Mouse (Mus musculus) layer of hippocampus, postnatal 14 days (tissue): ENCODE results near the gene Cdt1. TPM values are rescaled to one million over a fixed set of nuclear protein-coding genes. Genes with fewer than 3 reads are reported as not detected.
A peak's percentile ranks its signal among the peaks of the same experiment; 100 is the strongest.

Source experiments
- DNase-seq, 2 experiments: peaks; one replicate each; pipeline ENCODE4 v3.0.0; 2021 to 2022; ENCODE audit warnings: low spot score in 2 of 2, mixed read lengths in 1 of 2
- total RNA-seq, 2 experiments: library from RNA; stranded (reverse); gene quantifications; 2 replicates each; pipeline ENCODE4 v1.2.3; 2021

Gene Cdt1
- total RNA-seq, 2 experiments from 2014 or later: 2.0 to 2.9 TPM

DNA sequence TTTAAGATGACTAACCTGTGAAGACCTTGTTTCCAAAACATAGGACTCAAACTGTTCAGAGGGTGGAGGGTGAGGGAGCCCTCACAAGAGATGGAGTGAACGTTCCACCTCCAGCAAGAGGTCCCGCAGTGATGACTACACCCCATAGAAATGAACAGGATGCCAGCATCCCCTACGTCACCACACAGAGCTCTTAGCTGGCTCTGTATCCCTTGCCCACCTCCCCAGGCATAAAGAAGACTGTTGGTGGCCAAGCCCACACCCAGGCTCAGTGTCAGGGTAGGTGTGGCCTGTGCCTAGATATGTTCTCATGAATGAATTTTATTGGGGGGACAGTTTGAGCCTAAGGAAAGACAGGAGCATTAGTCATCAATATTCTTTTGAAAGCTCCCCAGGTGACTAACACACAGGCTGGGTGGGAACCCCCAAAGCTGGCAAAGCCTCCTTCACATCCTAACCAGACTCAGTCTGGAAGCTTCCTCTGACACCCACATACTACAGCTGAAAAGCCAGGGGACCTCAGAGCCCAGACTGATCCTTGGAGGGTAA is 18.9 kb upstream of the Cdt1 start:
- no peak for DNase-seq

DNA sequence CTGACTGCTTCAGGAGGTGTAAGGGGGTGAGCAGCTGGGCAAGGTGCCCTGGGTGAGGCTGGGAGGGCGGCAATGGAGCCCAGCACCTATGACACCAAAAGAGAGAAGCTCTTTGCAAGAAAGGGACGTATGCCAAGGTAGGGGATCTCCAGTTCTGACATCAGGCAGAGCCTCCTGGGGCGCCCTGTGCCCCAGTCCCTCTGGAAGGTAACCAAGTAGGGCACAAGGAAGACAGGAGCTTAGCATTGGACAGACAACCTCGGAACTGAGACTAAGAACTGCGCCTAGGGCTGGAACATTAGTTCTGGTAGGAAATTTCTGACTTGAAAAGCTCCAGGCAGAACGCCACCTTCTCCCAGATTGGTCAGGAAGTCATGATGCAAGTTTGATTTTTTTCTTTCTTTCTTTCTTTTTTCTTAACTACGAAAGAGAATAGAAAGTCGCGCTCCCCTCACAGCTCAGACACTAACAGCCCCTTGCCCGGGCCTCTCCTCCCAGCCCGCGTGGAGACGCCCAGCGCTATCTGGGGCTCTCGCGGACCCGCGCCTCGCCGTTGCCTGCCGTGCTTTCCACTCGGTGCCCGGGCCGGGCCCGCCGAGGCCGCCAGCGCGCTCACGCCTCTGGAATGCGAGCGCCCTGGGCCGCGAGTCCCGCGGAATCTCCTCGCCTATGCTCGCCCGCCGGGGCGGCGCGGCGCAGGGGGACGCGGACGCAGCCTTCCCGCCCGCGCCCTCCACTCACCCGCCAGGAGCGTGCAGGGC is 17.4 kb upstream of the Cdt1 start:
- no peak for DNase-seq

GRCm38 (mm10) chr8:122550995-122551264 is 16.9 kb upstream of the Cdt1 start:
- DNase-seq: no peak

- peak; percentile 82 to 85 for DNase-seq
Observed at GRCm38 (mm10) chr8:122551265-122552051, 16.4 kb upstream of the Cdt1 start, which contains the start of gene Piezo1. Gene Piezo1 (minus strand): TSS chr8:122551329.

DNA sequence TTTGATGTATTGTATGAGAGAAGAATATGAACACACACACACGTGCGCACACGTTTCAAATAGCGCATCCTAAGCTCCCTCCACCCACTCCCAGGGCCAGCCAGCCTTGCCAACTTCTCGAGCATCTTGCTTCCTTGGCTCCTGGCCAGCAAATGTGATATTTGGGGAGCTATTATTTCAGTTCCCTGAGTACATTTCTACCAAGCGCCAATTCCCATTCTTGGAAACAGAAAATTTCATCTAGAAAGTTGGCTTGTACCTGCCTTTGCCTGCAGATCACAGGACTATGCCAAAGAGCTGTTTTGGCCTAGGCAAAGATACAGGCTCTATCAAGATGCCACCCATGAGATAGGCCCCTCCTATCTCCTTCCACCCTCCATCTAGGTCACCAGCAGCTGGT is 13.0 kb upstream of the Cdt1 start:
- DNase-seq: peak in 1 of 2 experiments; percentile 75

DNA sequence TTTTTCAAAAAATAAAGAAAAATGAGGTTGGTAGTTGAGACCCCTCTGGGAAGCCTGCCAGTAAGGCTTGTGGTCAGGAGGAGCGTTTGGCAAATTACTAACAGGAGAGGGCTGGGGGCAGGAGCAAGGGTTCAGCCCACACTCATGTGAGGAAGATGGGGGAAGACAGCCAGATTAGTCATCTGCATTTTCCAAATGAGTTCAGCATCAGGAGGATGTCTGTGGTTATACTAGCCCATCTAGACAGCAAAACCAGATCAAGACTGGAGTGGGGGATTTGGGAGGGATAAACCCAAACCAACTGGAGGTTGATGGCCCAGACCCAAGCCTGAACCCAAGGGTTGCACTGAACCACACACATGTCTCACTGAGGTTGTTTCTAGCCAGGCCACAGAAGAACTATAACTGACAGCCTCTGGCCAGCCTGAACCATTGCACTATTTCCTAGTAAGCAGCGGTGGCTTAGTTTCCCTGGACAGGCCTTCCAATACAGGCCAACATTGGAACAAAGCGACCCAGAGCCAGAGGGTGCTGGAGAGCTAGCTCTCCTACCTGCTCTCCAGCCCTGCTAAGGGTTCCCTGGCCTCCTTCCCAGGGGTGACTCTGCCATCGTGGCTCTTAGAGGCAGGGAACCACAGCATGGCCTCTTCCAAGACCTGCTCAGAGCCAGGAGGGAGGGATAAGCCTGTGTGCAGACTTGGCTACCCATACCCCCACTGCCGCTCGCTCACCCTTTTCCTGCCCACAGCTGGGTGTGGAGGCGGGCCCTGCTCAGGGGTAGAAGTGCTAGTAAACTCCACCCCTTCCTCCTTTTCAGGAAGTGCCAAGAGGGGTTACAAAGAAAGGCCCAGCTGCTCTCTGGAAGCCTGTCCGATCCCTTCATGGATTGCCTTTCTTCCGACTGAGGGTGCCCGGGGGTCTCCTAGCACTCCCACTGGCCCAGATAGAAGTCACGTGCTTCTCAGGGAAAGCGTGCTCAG is 11.5 kb upstream of the Cdt1 start:
- no peak for DNase-seq

DNA sequence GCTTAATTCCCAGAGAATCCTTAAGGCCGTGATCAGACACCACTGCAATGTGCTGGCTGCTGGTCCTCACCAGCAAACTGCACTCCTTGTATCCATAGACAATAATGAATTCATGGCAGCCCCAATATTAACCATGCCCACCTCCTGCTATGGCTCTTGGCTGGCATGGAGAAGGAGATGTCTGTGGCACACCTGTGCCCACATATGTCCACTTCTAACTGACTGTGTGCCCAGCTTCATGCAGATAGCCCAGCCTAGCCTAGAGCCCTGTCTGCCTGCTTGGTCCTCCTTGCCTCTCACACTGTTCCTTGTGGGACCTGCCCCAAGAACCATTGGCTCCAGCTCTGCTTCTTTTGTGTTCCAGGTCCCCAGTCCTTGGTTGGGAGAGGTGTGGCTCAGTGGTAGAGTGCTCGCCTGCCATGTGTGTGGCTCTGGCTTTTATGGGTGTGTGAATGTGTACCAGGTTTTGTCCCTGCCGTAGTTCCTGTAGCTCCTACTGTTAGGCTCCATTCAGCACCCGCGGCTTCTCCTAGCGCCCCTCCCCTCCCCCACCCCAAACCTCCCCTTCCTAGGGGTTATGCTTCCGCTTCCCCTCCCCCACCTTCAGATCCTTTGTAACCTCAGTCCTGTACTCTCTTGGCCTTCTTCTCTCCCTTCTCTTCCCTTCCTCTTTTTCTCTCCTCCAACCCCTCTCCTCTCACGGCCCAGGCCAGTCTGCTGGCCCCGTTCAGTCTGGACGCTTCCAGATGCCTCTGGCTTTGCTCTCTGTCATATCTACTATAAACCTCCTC is 10.4 kb upstream of the Cdt1 start:
- no peak for DNase-seq

GRCm38 (mm10) chr8:122558671-122559349 is 9.0 kb upstream of the Cdt1 start:
- DNase-seq: no peak

DNA sequence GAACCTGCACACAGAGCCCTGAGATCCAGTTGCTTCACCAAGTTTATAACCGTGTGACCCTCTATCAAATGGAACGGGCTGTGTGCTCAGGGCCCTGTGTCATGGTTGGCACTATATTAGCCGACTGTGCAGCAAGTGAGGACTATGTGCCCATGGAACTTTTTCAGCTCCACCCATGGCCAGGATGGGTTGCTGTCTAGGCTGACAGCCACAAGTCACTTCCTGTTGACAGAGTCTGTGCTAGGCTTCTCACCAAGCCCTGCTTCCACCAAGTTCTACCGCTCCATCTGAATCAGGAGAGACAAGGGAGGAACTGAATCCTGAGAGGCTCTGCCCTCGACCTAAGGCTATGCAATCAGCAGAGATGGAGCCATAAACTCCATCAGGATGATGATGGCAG is 6.6 kb upstream of the Cdt1 start:
- no peak for DNase-seq

DNA sequence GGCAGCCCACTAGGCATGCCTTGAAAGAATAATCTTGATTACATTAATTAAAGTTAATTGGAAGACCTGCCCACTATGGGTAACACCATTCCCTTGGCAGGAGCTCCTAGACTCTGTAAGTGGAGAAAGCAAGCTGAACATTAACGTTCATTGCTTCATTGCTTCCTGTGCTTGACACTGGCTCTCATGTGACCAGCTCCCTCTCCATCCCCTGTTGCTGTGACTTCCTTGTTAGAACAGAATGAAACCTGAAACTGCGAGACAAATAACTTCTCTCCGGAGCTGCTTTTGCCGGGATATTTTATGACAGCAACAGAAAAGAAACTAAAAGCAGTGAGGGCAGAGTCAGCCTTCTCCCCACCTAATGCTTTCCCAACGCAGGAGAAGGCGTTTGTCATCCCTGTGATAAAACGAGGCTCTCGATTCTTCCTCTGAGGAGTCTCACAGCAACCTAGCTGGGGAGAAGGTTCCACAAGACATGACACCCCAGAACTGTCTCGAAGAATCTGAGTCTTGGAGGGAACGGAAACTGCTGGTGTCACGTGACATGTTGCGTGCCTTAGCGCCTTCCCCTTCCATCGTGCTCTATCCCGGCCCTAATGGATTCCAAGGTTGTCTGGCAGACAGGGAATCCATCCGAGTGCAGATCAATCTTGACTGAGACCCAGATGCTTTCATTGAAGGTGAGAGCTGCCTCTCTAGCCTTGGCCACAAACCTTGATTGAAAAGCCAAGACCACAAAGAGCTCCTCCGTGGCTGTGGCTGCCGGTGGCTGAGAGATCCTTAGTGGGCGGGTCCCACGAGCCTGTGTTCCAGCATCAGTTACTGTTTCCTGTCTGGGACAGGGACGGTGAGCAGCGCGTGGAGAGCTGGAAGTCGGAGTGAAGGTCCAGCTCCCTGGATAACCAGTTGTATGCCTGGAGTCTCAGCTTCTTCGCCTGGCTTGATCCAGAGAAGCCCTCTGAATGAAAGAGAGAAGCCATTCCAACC is 3.2 kb upstream of the Cdt1 start:
- no peak for DNase-seq

GRCm38 (mm10) chr8:122566766-122567165 is 1.0 kb upstream of the Cdt1 start:
- no peak for DNase-seq

- DNase-seq: no peak
Observed at GRCm38 (mm10) chr8:122568109-122568504, 292 bp downstream of the Cdt1 start.

- no peak for DNase-seq
Observed at GRCm38 (mm10) chr8:122568881-122569309, 1.1 kb downstream of the Cdt1 start.

DNA sequence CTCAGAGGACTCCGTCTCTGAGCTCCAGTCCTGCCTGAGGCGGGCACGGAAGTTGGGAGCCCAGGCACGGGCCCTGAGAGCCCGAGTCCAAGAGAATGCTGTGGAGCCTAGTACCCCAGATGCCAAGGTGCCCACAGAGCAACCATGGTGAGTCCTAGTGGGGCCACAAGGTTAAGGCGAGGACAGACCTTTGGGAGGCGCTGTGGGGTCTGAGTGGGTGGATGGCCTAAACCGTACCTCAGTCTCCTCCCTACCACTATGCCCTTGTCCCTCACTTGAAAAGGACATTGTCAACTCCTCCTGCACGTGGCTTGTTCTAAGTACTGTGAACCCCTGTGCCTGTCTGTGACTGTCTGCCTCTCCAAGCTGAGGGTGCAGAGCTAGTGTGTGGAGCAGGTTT is 1.5 kb downstream of the Cdt1 start:
- no peak for DNase-seq

- no peak for DNase-seq
Observed at GRCm38 (mm10) chr8:122569996-122570395, 2.2 kb downstream of the Cdt1 start.

- DNase-seq: no peak
Observed at GRCm38 (mm10) chr8:122571153-122571552, 3.3 kb downstream of the Cdt1 start.

DNA sequence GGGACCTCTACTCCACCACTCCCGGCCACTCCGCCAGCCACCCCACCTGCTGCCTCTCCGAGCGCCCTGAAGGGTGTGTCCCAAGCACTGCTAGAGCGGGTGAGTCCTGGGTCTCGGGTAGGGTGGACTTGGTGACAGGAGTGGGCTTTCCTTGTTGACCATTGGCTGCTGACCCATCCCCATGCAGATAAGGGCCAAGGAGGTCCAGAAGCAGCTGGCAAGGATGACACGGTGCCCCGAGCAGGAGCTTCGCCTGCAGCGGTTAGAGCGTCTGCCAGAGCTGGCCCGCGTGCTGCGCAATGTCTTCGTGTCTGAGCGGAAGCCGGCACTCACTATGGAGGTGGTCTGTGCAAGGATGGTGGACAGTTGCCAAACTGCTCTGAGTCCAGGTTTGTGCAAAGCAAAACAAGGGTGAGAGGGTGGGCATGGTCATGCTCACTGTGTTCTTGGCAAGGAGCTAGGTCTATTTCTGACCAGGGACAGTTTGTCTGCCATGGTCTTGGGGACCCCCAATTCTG is 4.0 kb downstream of the Cdt1 start:
- no peak for DNase-seq

- no peak for DNase-seq
Observed at GRCm38 (mm10) chr8:122572751-122573150, 4.9 kb downstream of the Cdt1 start.
